Mouse (Mus musculus) stomach, embryonic 16.5 days (tissue): ENCODE data around the gene Znfx1. TPM values are rescaled to one million over a fixed set of nuclear protein-coding genes. Genes with fewer than 3 reads are reported as not detected.
A peak's percentile ranks its signal among the peaks of the same experiment; 100 is the strongest.

Source experiments
- ATAC-seq: fragments of 200-750 bp; cut with Nextera tagmentation; 2 replicates; pipeline ENCODE4 v1.8.0; 2017; ENCODE audit warnings: moderate number of reproducible peaks, moderate TSS enrichment; ENCODE audit not compliant: insufficient read depth, low FRiP score
- H3K27ac ChIP-seq: fragments of 300-500 bp; sonication (generic); 2 replicates; pipeline ENCODE4 v1.5.1; 2014; ENCODE audit warnings: low read length
- H3K27me3 ChIP-seq: fragments of 300-500 bp; sonication (generic); 2 replicates; pipeline ENCODE4 v1.6.1; 2014; ENCODE audit warnings: low read length, control low read depth, mixed read lengths; ENCODE audit not compliant: control insufficient read depth, insufficient read depth
- H3K36me3 ChIP-seq: fragments of 300-500 bp; sonication (generic); 2 replicates; pipeline ENCODE4 v1.6.1; 2014; ENCODE audit warnings: low read length; ENCODE audit not compliant: control insufficient read depth, insufficient read depth
- H3K4me1 ChIP-seq: fragments of 300-500 bp; sonication (generic); 2 replicates; pipeline ENCODE4 v1.6.1; 2014; ENCODE audit warnings: low read length, control low read depth, mixed read lengths; ENCODE audit not compliant: control insufficient read depth, insufficient read depth
- H3K4me2 ChIP-seq: fragments of 300-500 bp; sonication (generic); 2 replicates; pipeline ENCODE4 v1.6.1; 2014; ENCODE audit warnings: low read depth, low read length, mixed read lengths
- H3K4me3 ChIP-seq: fragments of 300-500 bp; sonication (generic); replicated peaks from 2 replicates; pipeline ENCODE4 v1.5.1; 2014; ENCODE audit warnings: mild to moderate bottlenecking, low read length
- H3K9ac ChIP-seq: fragments of 300-500 bp; sonication (generic); 2 replicates; pipeline ENCODE4 v1.6.1; 2014; ENCODE audit warnings: low read length
- H3K9me3 ChIP-seq: fragments of 300-500 bp; sonication (generic); replicated peaks from 2 replicates; pipeline ENCODE4 v1.6.1; 2016; ENCODE audit warnings: low read length, control low read depth; ENCODE audit not compliant: control insufficient read depth
- WGBS: fragments of 180-500 bp; shearing (Covaris S2); extraction: QIAGEN DNeasy Blood & Tissue Kit; methylation state at CpG from one replicate; pipeline ENCODE4 v1.1.7; 2014; 5-methylcytosine and 5-hydroxymethylcytosine counted together
- polyA plus RNA-seq: library from polyadenylated mRNA; unstranded; fragments of >200 nt; fragmentation: Nextera tagmentation; extraction: Ambion mirVana; gene quantifications from 2 replicates; pipeline ENCODE4 v1.2.1, GENCODE M21; 2015

The Znfx1 gene
- polyA plus RNA-seq, 1 experiment from 2014 or later = 9.5 TPM

- Histone ChIP-seq H3K9ac (no peak overlapping the region), H3K27me3 (no peaks in the 10 kb centered on the region), H3K4me3 (no peak overlapping the region), H3K36me3 (peaks cover 19% of the 10 kb centered on the region; the same call in 1 of the 2 replicates), H3K4me1 (no peaks in the 10 kb centered on the region), H3K9me3 (no peaks in the 10 kb centered on the region), H3K27ac (peak overlapping the region; percentile 15; the same call in 1 of the 2 replicates), H3K4me2 (no peak overlapping the region)
- peak; percentile 70; the same call in 1 of the 2 replicates for ATAC-seq
- 87% methylated on average over 12 of the region's 12 CpGs for WGBS
These were observed 19.3 kb downstream of the Znfx1 start for GRCm38 (mm10) chr2:167043400-167044121.

DNA sequence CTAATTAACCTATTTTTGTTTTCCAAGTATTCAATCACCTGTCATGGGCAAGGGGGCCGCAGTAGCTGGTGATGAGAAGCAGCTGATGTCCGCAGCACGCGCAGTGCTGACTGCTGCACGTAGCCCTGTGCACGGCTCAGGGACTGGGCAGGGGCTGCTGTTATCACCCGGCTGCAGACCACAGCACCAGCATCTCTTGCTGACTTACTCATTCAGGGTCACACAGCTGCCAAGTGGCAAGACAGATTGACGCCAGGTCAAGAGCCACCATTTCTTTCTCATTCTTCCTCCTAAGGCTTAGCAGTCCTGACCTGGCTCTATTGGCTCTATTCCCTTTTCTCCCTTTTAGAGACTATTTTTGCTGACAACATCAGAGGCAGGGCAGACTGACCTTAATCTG is 23.4 kb downstream of the Znfx1 start:
- Histone ChIP-seq H3K4me2 (no peak overlapping the region), H3K36me3 (peaks cover 20% of the 10 kb centered on the region; the same call in 1 of the 2 replicates), H3K27me3 (no peaks in the 10 kb centered on the region), H3K4me1 (no peaks in the 10 kb centered on the region), H3K9me3 (no peaks in the 10 kb centered on the region), H3K4me3 (no peak overlapping the region), H3K9ac (no peak overlapping the region), H3K27ac (no peak overlapping the region)
- 58% methylated on average over 8 of the region's 8 CpGs for WGBS
- ATAC-seq = peak; percentile 38; the same call in 1 of the 2 replicates

GRCm38 (mm10) chr2:167038716-167039115 is 24.1 kb downstream of the Znfx1 start:
- 92% methylated on average over 7 of the region's 7 CpGs for WGBS
- Histone ChIP-seq H3K4me1 (no peaks in the 10 kb centered on the region), H3K27me3 (no peaks in the 10 kb centered on the region), H3K4me2 (no peak overlapping the region), H3K4me3 (no peak overlapping the region), H3K9ac (no peak overlapping the region), H3K27ac (no peak overlapping the region), H3K9me3 (no peaks in the 10 kb centered on the region), H3K36me3 (peaks cover 16% of the 10 kb centered on the region; the same call in 1 of the 2 replicates)
- no peak for ATAC-seq

DNA sequence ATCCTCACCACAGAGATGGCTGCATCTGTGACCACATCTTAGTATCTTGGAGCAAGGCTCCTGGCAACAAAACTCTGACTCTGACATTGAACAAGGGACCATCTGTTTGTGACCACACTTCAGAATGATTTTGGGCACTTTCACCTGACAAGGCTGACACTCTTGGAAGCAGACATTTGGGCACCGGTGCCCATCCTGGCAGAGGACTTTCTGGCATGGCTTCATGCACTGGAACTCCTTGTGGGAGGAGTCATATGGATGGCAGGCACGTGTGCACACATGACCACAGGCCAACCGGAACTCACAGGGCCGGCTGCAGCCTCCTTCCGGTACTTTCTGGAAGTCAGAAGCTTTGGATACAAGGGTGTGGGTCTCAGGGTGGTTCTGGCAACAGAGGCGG is 24.5 kb downstream of the Znfx1 start:
- H3K9me3 ChIP-seq = no peaks in the 10 kb centered on the region

GRCm38 (mm10) chr2:167037710-167038109 is 25.1 kb downstream of the Znfx1 start:
- ATAC-seq = no peak
- Histone ChIP-seq H3K27ac (no peak overlapping the region), H3K9ac (no peak overlapping the region), H3K4me1 (no peaks in the 10 kb centered on the region), H3K9me3 (no peaks in the 10 kb centered on the region), H3K36me3 (peaks cover 11% of the 10 kb centered on the region; the same call in 1 of the 2 replicates), H3K4me3 (no peak overlapping the region), H3K27me3 (no peaks in the 10 kb centered on the region), H3K4me2 (no peak overlapping the region)
- WGBS = 94% methylated on average over 12 of the region's 12 CpGs

More for the DNA sequence above, 24.5 kb downstream of the Znfx1 start:
- H3K36me3 ChIP-seq = peaks cover 16% of the 10 kb centered on the region; the same call in 1 of the 2 replicates
- H3K9ac ChIP-seq = no peak overlapping the region
- no peak overlapping the region for H3K27ac ChIP-seq
- no peaks in the 10 kb centered on the region for H3K27me3 ChIP-seq
- H3K4me3 ChIP-seq = no peak overlapping the region
- H3K4me1 ChIP-seq = no peaks in the 10 kb centered on the region
- ATAC-seq = no peak
- H3K4me2 ChIP-seq = no peak overlapping the region
- WGBS = 89% methylated on average over 6 of the region's 6 CpGs

GRCm38 (mm10) chr2:167030507-167030906 is 32.3 kb downstream of the Znfx1 start:
- Histone ChIP-seq H3K9ac (no peak overlapping the region), H3K4me3 (no peak overlapping the region), H3K36me3 (peaks cover 34% of the 10 kb centered on the region), H3K4me1 (no peaks in the 10 kb centered on the region), H3K27ac (no peak overlapping the region), H3K9me3 (no peaks in the 10 kb centered on the region), H3K27me3 (no peaks in the 10 kb centered on the region), H3K4me2 (no peak overlapping the region)
- 92% methylated on average over 4 of the region's 4 CpGs for WGBS
- ATAC-seq = no peak

GRCm38 (mm10) chr2:167028553-167028952 is 34.3 kb downstream of the Znfx1 start:
- Histone ChIP-seq H3K27me3 (no peaks in the 10 kb centered on the region), H3K27ac (no peak overlapping the region), H3K9me3 (no peaks in the 10 kb centered on the region), H3K36me3 (peaks cover 36% of the 10 kb centered on the region), H3K9ac (no peak overlapping the region), H3K4me1 (no peaks in the 10 kb centered on the region), H3K4me2 (no peak overlapping the region), H3K4me3 (no peak overlapping the region)
- WGBS = 92% methylated on average over 7 of the region's 7 CpGs
- ATAC-seq = no peak

DNA sequence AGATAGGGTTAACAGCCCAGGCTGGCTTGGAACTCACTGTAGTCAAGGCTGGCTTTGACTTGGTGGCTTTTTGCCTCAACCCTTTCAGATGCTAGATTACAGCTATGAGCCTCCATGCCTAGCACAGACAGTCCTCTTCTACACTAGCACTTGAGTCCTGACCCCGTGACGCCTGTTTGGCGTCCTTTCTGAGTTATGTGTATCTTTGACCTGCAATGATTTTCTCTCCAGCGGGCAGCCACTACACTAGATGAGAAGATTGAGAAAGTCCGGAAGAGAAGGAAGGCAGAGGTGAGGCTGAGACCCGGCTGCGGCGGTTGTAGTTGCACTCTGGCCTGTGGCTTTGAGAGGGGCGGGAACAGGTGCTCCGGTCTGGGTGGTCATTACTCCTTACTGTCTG is 43.4 kb downstream of the Znfx1 start:
- Histone ChIP-seq H3K9ac (no peak overlapping the region), H3K27me3 (no peaks in the 10 kb centered on the region), H3K4me2 (no peak overlapping the region), H3K9me3 (no peaks in the 10 kb centered on the region), H3K27ac (no peak overlapping the region), H3K4me3 (no peak overlapping the region), H3K4me1 (peaks cover 12% of the 10 kb centered on the region), H3K36me3 (peaks cover 16% of the 10 kb centered on the region; the same call in 1 of the 2 replicates)
- WGBS = 89% methylated on average over 10 of the region's 10 CpGs
- ATAC-seq = no peak

- Histone ChIP-seq H3K9ac (peak overlapping the region; percentile 83), H3K27me3 (no peaks in the 10 kb centered on the region), H3K4me2 (peak overlapping the region; percentile 94), H3K27ac (no peak overlapping the region), H3K9me3 (no peaks in the 10 kb centered on the region), H3K36me3 (peaks cover 10% of the 10 kb centered on the region; the same call in 1 of the 2 replicates), H3K4me3 (peak overlapping the region; percentile 91), H3K4me1 (peaks cover 12% of the 10 kb centered on the region)
- WGBS = 1% methylated on average over 21 of the region's 21 CpGs
- ATAC-seq = peak; percentile 68
These were observed 47.5 kb downstream of the Znfx1 start for GRCm38 (mm10) chr2:167015382-167015718.
